Mouse (Mus musculus) stomach, embryonic 15.5 days (tissue): ENCODE measurements at regions not wholly inside any gene's neighbourhood (a gene's known extent, or its start where the extent isn't known, plus 50 kb on each side); places are given as distances from the start of the nearest gene placed in this dataset.
"Not testable (repeated sequence)": the region's sequence is repeated elsewhere in the genome, so short reads cannot be mapped to it uniquely, and the experiment has no call there.

ENCODE experiments used
- ATAC-seq: fragments of 200-750 bp; cut with Nextera tagmentation; 2 replicates; pipeline ENCODE4 v1.8.0; 2017; ENCODE audit warnings: low read depth, moderate number of reproducible peaks, moderate TSS enrichment; ENCODE audit not compliant: insufficient read depth, low FRiP score
- H3K27ac ChIP-seq: fragments of 300-500 bp; sonication (generic); 2 replicates; pipeline ENCODE4 v1.5.1; 2015; ENCODE audit warnings: mild to moderate bottlenecking, inconsistent platforms
- H3K27me3 ChIP-seq: fragments of 300-500 bp; sonication (generic); replicated peaks from 2 replicates; pipeline ENCODE4 v1.6.1; 2015; ENCODE audit warnings: inconsistent platforms
- H3K36me3 ChIP-seq: fragments of 300-500 bp; sonication (generic); 2 replicates; pipeline ENCODE4 v1.6.1; 2015; ENCODE audit warnings: inconsistent platforms
- H3K4me1 ChIP-seq: fragments of 300-500 bp; sonication (generic); 2 replicates; pipeline ENCODE4 v1.6.1; 2015; ENCODE audit warnings: inconsistent platforms
- H3K4me2 ChIP-seq: fragments of 300-500 bp; sonication (generic); 2 replicates; pipeline ENCODE4 v1.6.1; 2015; ENCODE audit warnings: mild to moderate bottlenecking, inconsistent platforms
- H3K4me3 ChIP-seq: fragments of 300-500 bp; sonication (generic); replicated peaks from 2 replicates; pipeline ENCODE4 v1.5.1; 2015; ENCODE audit warnings: inconsistent platforms
- H3K9ac ChIP-seq: fragments of 300-500 bp; sonication (generic); 2 replicates; pipeline ENCODE4 v1.6.1; 2015; ENCODE audit warnings: inconsistent platforms
- H3K9me3 ChIP-seq: fragments of 300-500 bp; sonication (generic); 2 replicates; pipeline ENCODE4 v1.6.1; 2016; ENCODE audit warnings: inconsistent platforms
- WGBS: fragments of 180-500 bp; shearing (Covaris S2); methylation state at CpG from one replicate; pipeline ENCODE4 v1.1.7; 2015; 5-methylcytosine and 5-hydroxymethylcytosine counted together

GRCm38 (mm10) chr13:66802558-66802957 lies 102.2 kb upstream of the Gm10767 start:
- H3K27ac ChIP-seq, ATAC-seq, H3K4me1 ChIP-seq, H3K36me3 ChIP-seq, H3K27me3 ChIP-seq, H3K4me2 ChIP-seq, H3K9me3 ChIP-seq, H3K9ac ChIP-seq, H3K4me3 ChIP-seq: not testable (repeated sequence)
- 77% methylated on average over 3 of the region's 3 CpGs for WGBS

DNA sequence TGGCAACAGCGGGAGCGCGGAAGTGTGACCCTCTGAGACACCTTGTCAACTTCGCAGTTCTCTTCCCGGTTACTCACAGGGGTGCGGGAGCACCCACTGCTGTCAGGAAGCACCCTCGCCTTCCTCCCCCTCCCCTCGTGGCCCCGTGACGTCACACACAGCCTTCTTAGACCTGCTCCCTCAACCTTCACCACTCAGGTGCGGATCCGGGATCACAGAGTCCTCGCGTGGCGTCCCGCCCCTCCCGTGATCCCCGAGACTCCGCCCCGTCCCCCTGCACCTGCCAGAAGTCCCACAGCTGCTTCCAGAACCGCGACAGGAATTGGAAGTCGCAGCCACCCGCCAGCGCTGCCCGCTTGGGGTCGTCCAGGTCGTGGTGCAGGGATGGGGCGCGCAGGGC lies 97.1 kb upstream of the Gm10767 start:
- WGBS = 9% methylated on average over 30 of the region's 30 CpGs
- H3K36me3 ChIP-seq, H3K9me3 ChIP-seq, H3K27me3 ChIP-seq, H3K27ac ChIP-seq, H3K9ac ChIP-seq, H3K4me1 ChIP-seq, ATAC-seq: not testable (repeated sequence)
- Histone ChIP-seq H3K4me2 (peak overlapping the region; percentile 27), H3K4me3 (0 out of 2 replicates have a peak overlapping the region, but pooled peaks have one; percentile 3)
